Comparison of ENCODE assay signal across 1 mouse cellular context in the genomic region with DNA sequence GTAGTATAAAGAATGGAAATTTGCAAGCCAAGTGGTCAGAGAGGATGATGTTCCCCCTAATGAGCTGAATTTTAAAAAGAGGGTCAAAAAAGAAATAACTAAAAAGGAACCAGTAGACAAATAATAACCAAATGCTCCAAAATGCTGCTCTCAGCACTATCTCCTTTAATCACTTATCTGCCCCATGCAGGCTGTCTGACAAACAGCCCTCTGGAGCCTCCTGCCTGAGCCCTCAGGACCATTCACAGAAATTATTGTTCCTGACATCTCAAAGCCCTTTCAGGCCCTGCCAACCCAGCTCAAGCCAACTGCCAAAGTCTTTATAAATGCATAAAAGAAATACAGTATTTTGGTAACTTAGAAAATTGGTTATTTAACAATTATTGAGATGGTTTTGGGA.
A peak's percentile ranks its signal among the peaks of the same experiment; 100 is the strongest.
TF ChIP-seq lines count a peak whose summit lies in the region.

No protein-coding gene starts in this region.

TF ChIP-seq in MEL, 35 proteins besides CTCF, POLR2A, EP300 and RAD21 (continued from another document):
- TF ChIP-seq MAFK (IDR thresholded peaks at IDR 0.05; ENCODE audit: borderline replicate concordance, low read depth, low read length) (peak; percentile 92), MAX (IDR thresholded peaks at IDR 0.05; ENCODE audit: low read length) (no peak), POLR2AphosphoS5 (IDR thresholded peaks at IDR 0.05; ENCODE audit: borderline replicate concordance, low read depth, low read length) (no peak), MYB (IDR thresholded peaks at IDR 0.05; ENCODE audit: low read depth, low read length) (peak; percentile 59; the same call in 1 of the 2 replicates), RCOR1 (IDR thresholded peaks at IDR 0.05; ENCODE audit: low read depth, low read length) (no peak), USF2 (IDR thresholded peaks at IDR 0.05; ENCODE audit: borderline replicate concordance in 1 of 2, insufficient read depth in 1 of 2, low read depth in 1 of 2, low read length in 2 of 2) (no peak), HCFC1 (IDR thresholded peaks at IDR 0.05; ENCODE audit: low read depth, low read length) (no peak), POLR2AphosphoS2 (IDR thresholded peaks at IDR 0.05; ENCODE audit: low read length) (no peak), ZNF384 (IDR thresholded peaks at IDR 0.05; ENCODE audit: low read depth, low read length) (no peak)
